Comparison of ENCODE assay signal across 8 mouse cellular contexts in the genomic region with DNA sequence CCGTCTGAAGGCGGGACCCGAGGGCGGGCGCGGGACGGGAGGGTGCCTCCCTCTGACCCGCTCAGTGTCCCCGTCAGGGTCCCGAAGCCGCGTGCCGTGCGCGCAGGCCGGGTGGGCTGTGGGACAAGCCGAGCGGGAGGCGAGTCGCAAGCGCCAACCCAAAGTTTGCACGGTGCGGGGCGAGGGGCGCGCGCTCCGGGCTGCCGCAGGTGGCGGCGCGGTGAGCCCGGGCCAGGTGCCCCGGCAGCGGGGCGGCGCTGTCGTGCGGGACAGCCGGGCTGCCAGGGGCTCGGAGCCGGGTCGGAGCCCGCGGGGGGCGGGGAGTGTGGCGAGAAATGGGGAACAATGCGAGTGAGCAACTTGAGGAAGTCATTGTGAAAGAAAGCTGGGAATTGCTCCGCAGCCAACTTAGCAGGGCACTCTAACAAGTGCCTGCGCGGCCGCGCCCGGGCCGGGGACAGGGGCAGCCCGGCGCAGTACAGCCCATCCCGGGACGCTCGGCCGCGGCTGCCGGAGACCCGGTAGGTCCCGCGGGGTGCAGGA. TPM values are rescaled to one million over a fixed set of nuclear protein-coding genes. Genes with fewer than 3 reads are reported as not detected.
DNase-seq lines count a peak whose midpoint lies in the region; ATAC-seq lines count a peak whose summit lies in the region.

No protein-coding gene starts in this region.

- ATAC-seq in intestine, embryonic 14.5 days (replicated peaks; ENCODE audit: low FRiP score, low TSS enrichment, low read depth): peak; percentile 77
- ATAC-seq in limb, embryonic 15.5 days (ENCODE audit: insufficient number of reproducible peaks, low FRiP score, low TSS enrichment, low read depth): no peak
- ATAC-seq in midbrain, embryonic 15.5 days (replicated peaks): peak; percentile 80
- no peak; the same call in 1 of the 2 replicates for ATAC-seq in erythroid progenitor cell, adult 5-6 weeks (replicated peaks; ENCODE audit: low FRiP score, poor library complexity, severe bottlenecking)

- H3K9me3 ChIP-seq in intestine, embryonic 14.5 days (ENCODE audit: control insufficient read depth, low read length): no peaks in the 10 kb centered on the region
- H3K9me3 ChIP-seq in limb, embryonic 15.5 days: no peaks in the 10 kb centered on the region
- no peaks in the 10 kb centered on the region for H3K9me3 ChIP-seq in midbrain, embryonic 15.5 days

- 0 out of 2 replicates have a peak, but pooled peaks cover 8% of the 10 kb centered on the region for H3K4me1 ChIP-seq in intestine, embryonic 14.5 days (replicated peaks; ENCODE audit: control insufficient read depth, insufficient read depth, low read length)
- H3K4me1 ChIP-seq in limb, embryonic 15.5 days: peaks cover 17% of the 10 kb centered on the region
- H3K4me1 ChIP-seq in midbrain, embryonic 15.5 days: peaks cover 18% of the 10 kb centered on the region

- DNase-seq in Muller cell, postnatal 12 days (ENCODE audit: inconsistent ontology term): peak; percentile 59
- DNase-seq in embryo, embryonic 10.5 days (ENCODE audit: low spot score): peak; percentile 61
- peak; percentile 39 to 53 for DNase-seq in gastrocnemius, postnatal 4 days (ENCODE audit: low spot score in 2 of 2)
- peak; percentile 74 for DNase-seq in intestine, embryonic 14.5 days (ENCODE audit: low spot score)
- DNase-seq in spleen, adult 18-20 months: peak; percentile 88 to 90

- H3K4me2 ChIP-seq in intestine, embryonic 14.5 days (ENCODE audit: low read length): peak overlapping the region; percentile 98
- H3K4me2 ChIP-seq in limb, embryonic 15.5 days: peak overlapping the region; percentile 99
- H3K4me2 ChIP-seq in midbrain, embryonic 15.5 days: peak overlapping the region; percentile 100

- peak overlapping the region; percentile 60 for H3K4me3 ChIP-seq in intestine, embryonic 14.5 days (ENCODE audit: low read depth, low read length)
- H3K4me3 ChIP-seq in limb, embryonic 15.5 days: peak overlapping the region; percentile 63
- H3K4me3 ChIP-seq in midbrain, embryonic 15.5 days: peak overlapping the region; percentile 55

- H3K27me3 ChIP-seq in intestine, embryonic 14.5 days (replicated peaks; ENCODE audit: control insufficient read depth, insufficient read depth, low read length): peaks cover 64% of the 10 kb centered on the region
- H3K27me3 ChIP-seq in limb, embryonic 15.5 days: peaks cover 60% of the 10 kb centered on the region
- peaks cover 37% of the 10 kb centered on the region for H3K27me3 ChIP-seq in midbrain, embryonic 15.5 days (replicated peaks)

- WGBS in intestine, embryonic 14.5 days: under 1% methylated on average over 64 of the region's 66 CpGs
- under 1% methylated on average over 62 of the region's 66 CpGs for WGBS in limb, embryonic 15.5 days
- WGBS in midbrain, embryonic 15.5 days: under 1% methylated on average over 64 of the region's 66 CpGs

- no peak overlapping the region for H3K27ac ChIP-seq in intestine, embryonic 14.5 days (ENCODE audit: low read depth)
- no peak overlapping the region for H3K27ac ChIP-seq in limb, embryonic 15.5 days
- H3K27ac ChIP-seq in midbrain, embryonic 15.5 days: no peak overlapping the region

- peak overlapping the region; percentile 35 for H3K9ac ChIP-seq in intestine, embryonic 14.5 days (ENCODE audit: low read length)
- 0 out of 2 replicates have a peak overlapping the region, but pooled peaks have one; percentile 10 for H3K9ac ChIP-seq in limb, embryonic 15.5 days
- peak overlapping the region; percentile 27; the same call in 1 of the 2 replicates for H3K9ac ChIP-seq in midbrain, embryonic 15.5 days

- H3K36me3 ChIP-seq in intestine, embryonic 14.5 days (ENCODE audit: control insufficient read depth, insufficient read depth, low read length): no peaks in the 10 kb centered on the region
- no peaks in the 10 kb centered on the region for H3K36me3 ChIP-seq in limb, embryonic 15.5 days
- H3K36me3 ChIP-seq in midbrain, embryonic 15.5 days (replicated peaks): no peaks in the 10 kb centered on the region

RNA-seq across cellular contexts. Expression of a gene that starts 1.1 kb away (rescaled TPM):
- total RNA-seq in gastrocnemius, postnatal 4 days (2021): 1 to 10 TPM; 3.8 to 4.2 TPM
- 1.4 and 2.1 TPM in 2 replicates for polyA plus RNA-seq in intestine, embryonic 14.5 days (2014; fragmentation: Nextera tagmentation; extraction: Ambion mirVana)
- polyA plus RNA-seq in limb, embryonic 15.5 days (2015; fragmentation: Nextera tagmentation; extraction: Ambion mirVana): 1.8 and 2.5 TPM in 2 replicates
- polyA plus RNA-seq in midbrain, embryonic 15.5 days (2015; fragmentation: Nextera tagmentation; extraction: Ambion mirVana): 1.6 and 1.9 TPM in 2 replicates
- total RNA-seq in erythroid progenitor cell, adult 5-6 weeks (2015; ENCODE audit: low replicate concordance): 116 and 120 TPM in 2 replicates
- 40.9 and 81.1 TPM in 2 replicates for total RNA-seq in erythroid progenitor cell, adult 5-6 weeks (2017; ENCODE audit: low replicate concordance)

RNA-seq across cellular contexts. Expression of a gene that starts 58.3 kb away (rescaled TPM):
- not detected for total RNA-seq in gastrocnemius, postnatal 4 days (2021)
- polyA plus RNA-seq in intestine, embryonic 14.5 days (2014; fragmentation: Nextera tagmentation; extraction: Ambion mirVana): not detected in 2 replicates
- polyA plus RNA-seq in limb, embryonic 15.5 days (2015; fragmentation: Nextera tagmentation; extraction: Ambion mirVana): not detected in 2 replicates
- polyA plus RNA-seq in midbrain, embryonic 15.5 days (2015; fragmentation: Nextera tagmentation; extraction: Ambion mirVana): not detected in 2 replicates
- not detected in 2 replicates for total RNA-seq in erythroid progenitor cell, adult 5-6 weeks (2015; ENCODE audit: low replicate concordance)
- total RNA-seq in erythroid progenitor cell, adult 5-6 weeks (2017; ENCODE audit: low replicate concordance): not detected in 2 replicates

Comparison
In these comparisons a context has a peak if more than half of its experiments do, and no peak if none do; other contexts are left out.
1. ATAC-seq: peak in intestine, embryonic 14.5 days (single experiment) and midbrain, embryonic 15.5 days (single experiment); none in limb, embryonic 15.5 days (single experiment) and erythroid progenitor cell, adult 5-6 weeks (single experiment).
2. Peak in every context shown above with its lines, with median percentiles within 50 percentile points of each other: DNase-seq, H3K4me2 ChIP-seq, H3K4me3 ChIP-seq and H3K9ac ChIP-seq.